Mouse (Mus musculus) embryonic fibroblast, embryonic 13.5 days (primary cell): ENCODE results near the gene Cybc1. TPM values are rescaled to one million over a fixed set of nuclear protein-coding genes. Genes with fewer than 3 reads are reported as not detected.

Experiments used
- H3K27ac ChIP-seq: 2 replicates; pipeline ENCODE4 v1.5.1; 2012; ENCODE audit warnings: low read length, control low read depth, inconsistent platforms; ENCODE audit not compliant: insufficient read depth
- H3K4me1 ChIP-seq: 2 replicates; pipeline ENCODE4 v1.6.1; 2011; ENCODE audit warnings: low read length; ENCODE audit not compliant: control insufficient read depth, insufficient read depth
- H3K4me3 ChIP-seq: 2 replicates; pipeline ENCODE4 v1.5.1; 2011; ENCODE audit warnings: mild to moderate bottlenecking, control low read depth, low read length; ENCODE audit not compliant: insufficient read depth
- CTCF ChIP-seq: IDR thresholded peaks from 2 replicates; pipeline ENCODE4 v1.5.1; 2011; ENCODE audit warnings: mild to moderate bottlenecking, control low read depth, low read length, moderate library complexity, borderline replicate concordance; ENCODE audit not compliant: insufficient read depth
- POLR2A ChIP-seq: IDR thresholded peaks from 2 replicates; pipeline ENCODE4 v1.6.1; 2011; ENCODE audit warnings: low read depth, mild to moderate bottlenecking, control low read depth, low read length, moderate library complexity
- polyA plus RNA-seq: library from polyadenylated mRNA; stranded (reverse); fragments of >200 nt; gene quantifications from 2 replicates; pipeline ENCODE4 v1.2.4, GENCODE M21; 2011; ENCODE audit warnings: low read depth; ENCODE audit not compliant: missing spikeins, insufficient read length

Cybc1 gene
- polyA plus RNA-seq, 1 experiment, result 33.9 TPM

- Histone ChIP-seq H3K4me1 (peaks cover 2% of the 10 kb centered on the region; the same call in 1 of the 2 replicates), H3K27ac (peak within 1 kb of the TSS; percentile 92), H3K4me3 (peak within 1 kb of the TSS; percentile 86)
- TF ChIP-seq POLR2A, result peak; percentile 96
- peak; percentile 55; the same call in 1 of the 2 replicates for TF ChIP-seq CTCF
These were observed 7.6 kb upstream of the Cybc1 start, which contains the start of gene Narf for GRCm38 (mm10) chr11:121236564-121237344. Gene Narf (plus strand): TSS chr11:121237253.

DNA sequence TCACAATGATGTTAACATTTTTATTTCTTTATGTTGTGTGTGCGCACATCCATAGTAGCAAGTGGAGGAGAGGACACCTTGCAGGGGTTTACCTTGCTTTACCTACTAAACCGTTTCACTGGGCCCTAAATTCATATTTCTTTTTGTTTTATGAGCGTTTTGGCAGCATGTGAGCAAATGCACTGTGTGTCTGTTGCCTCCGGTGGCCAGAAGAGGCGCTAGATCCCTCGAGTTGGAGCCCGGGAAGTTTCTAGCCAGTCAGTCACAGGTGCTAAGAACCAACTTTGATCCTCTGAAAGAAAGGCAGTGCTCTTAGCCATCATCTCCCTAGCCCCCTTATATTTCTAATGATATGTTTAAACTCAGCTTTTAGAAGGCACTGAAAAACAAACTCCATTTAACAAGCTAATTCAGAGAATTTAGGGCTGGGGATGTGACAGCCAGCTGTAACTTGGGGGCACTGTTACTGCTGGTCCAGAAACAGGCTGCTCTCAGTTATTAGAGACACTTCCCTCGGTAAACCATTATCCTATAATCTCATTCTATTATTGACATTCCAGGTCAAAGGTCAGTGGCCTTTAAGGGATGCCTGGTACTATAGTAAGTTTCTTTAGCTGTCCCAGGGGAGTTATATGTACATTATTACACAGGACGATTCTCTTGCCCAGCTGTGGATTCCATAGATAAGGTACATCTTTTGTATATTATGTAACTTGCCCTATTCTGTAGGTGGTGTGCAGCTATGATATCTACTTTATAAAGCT is 6.5 kb upstream of the Cybc1 start:
- Histone ChIP-seq H3K4me1 (peaks cover 2% of the 10 kb centered on the region; the same call in 1 of the 2 replicates), H3K4me3 (no peak overlapping the region), H3K27ac (no peak overlapping the region)
- TF ChIP-seq POLR2A (no peak), CTCF (peak; percentile 36; the same call in 1 of the 2 replicates)

DNA sequence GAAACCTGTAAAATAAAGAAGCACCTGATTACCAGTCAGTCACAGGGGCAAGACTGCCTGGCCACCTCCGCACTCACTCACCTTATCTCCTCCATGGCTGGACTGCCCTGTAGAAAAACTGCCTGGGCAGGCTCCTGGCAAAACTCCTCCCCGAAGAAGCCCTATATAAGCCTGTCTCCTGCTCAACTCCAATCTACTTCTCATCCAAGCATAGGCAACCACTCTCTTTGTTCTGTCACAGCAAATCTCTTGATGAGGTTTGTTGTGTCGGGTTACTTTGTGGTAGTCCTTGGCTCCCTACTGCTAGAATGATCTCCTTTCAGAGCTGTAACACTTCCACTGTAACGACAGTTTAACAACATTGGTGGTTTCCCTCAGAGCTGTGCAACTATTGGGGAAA is 3.6 kb upstream of the Cybc1 start:
- no peak overlapping the region for H3K4me3 ChIP-seq
- no peak for TF ChIP-seq POLR2A
- no peak for TF ChIP-seq CTCF
- peaks cover 3% of the 10 kb centered on the region; the same call in 1 of the 2 replicates for H3K4me1 ChIP-seq
- H3K27ac ChIP-seq, result no peak overlapping the region

GRCm38 (mm10) chr11:121231628-121232291 is 2.6 kb upstream of the Cybc1 start:
- H3K27ac ChIP-seq, result no peak overlapping the region
- peaks cover 4% of the 10 kb centered on the region; the same call in 1 of the 2 replicates for H3K4me1 ChIP-seq
- no peak overlapping the region for H3K4me3 ChIP-seq
- TF ChIP-seq POLR2A (no peak), CTCF (no peak)

DNA sequence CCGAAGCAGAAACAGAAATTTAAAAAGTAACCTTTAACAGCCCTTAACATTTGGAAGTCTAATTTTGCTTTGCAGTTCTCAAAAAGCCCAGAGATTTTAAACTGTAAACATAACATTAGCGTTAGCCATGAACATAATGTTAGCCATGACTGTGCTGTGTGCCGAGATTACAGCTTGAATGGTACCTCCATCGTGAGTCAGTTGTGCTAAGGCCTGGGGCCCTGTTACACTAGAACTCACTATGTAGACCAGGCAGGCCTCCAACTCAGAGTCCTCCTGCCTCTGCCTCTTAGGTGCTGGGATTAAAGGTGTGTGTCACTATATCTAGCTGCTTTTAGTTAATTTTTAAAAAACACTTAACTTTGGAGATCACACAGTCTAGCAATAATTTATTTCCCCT is 2.1 kb upstream of the Cybc1 start:
- H3K4me1 ChIP-seq, result peaks cover 4% of the 10 kb centered on the region; the same call in 1 of the 2 replicates
- TF ChIP-seq CTCF (no peak), POLR2A (no peak)
- H3K27ac ChIP-seq, result no peak overlapping the region
- no peak overlapping the region for H3K4me3 ChIP-seq

DNA sequence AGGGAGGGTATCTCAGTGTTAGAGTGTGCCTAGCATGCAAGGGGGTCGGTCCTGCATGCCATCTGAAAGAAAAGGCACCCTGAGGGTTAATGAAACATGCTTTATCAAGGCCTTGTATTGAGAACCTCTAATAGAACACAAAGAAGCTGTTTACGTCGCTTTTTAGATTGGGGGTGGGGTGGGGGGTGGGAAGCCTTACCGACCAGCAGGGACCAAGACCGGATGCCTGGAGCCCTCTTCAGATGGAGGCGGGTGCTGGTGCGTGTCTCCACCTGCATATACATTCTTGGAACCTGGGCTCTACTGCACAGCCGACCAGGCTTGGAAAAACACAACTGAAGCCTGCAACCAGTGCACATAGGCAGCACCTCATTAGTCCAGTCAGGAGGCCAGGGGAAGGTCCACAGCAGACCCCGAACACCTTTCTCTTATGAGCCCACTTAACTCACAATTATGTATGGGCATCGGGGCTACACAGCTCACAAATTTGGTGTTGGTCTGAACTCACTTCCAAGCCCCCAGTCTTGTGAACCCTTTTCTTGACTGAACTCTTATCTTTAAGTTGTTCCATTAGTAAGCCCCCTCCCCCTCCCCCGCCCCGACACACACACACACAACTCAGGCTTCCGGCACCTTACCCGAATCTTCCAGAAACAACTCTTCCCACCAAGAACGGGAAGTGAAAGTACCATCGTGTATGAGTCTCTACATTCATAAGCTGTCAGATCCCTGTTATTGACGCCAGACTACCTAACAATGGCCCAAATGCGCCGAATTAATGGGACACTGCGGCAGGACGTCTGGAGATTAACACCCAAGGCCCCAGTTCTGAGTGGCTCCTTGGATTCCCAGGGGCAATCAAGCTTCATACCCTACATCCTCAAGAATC is 749 bp downstream of the Cybc1 start:
- no peak for TF ChIP-seq POLR2A
- no peak for TF ChIP-seq CTCF
- peak overlapping the region; percentile 76 for H3K4me3 ChIP-seq
- peak overlapping the region; percentile 39 for H3K27ac ChIP-seq
- peaks cover 4% of the 10 kb centered on the region; the same call in 1 of the 2 replicates for H3K4me1 ChIP-seq

DNA sequence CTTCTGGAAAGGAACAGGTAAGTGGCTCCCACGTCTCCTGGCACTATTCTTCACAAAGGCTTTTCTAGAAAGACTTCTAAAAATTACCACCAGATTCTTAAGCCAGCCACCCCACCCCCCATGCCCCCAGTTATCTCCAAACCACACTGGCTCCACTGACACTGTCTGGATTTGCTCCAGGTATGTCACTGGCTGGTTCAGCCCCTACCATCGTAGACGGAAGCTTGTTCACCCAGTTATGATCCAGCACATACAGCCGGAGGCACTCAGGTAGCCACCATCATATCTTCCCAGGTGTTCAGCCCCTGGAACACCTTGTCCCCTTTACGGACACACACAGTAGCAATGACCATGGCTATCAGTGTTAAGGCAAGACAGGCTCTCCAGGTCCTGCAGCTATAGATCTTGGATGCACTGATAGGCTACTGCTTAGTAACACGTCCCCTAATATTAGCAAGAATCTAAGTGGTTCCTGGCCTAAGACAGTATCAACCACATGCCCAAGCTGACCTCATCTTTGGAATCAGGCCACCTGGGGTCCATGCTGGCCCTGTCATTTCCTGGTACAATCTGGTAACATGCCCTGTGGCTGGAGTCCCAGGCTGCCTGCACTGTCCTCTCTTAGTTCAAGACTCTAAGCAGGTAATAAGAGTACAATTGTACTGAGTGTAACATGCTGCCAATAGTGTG is 7.7 kb downstream of the Cybc1 start:
- H3K4me3 ChIP-seq, result no peak overlapping the region
- H3K4me1 ChIP-seq, result no peaks in the 10 kb centered on the region
- H3K27ac ChIP-seq, result no peak overlapping the region
- TF ChIP-seq POLR2A, result no peak
- no peak for TF ChIP-seq CTCF

- Histone ChIP-seq H3K4me1 (no peaks in the 10 kb centered on the region), H3K4me3 (no peak overlapping the region), H3K27ac (no peak overlapping the region)
- TF ChIP-seq POLR2A, result no peak
- no peak for TF ChIP-seq CTCF
These were observed 8.4 kb downstream of the Cybc1 start for GRCm38 (mm10) chr11:121220771-121221170.
